Mouse (Mus musculus) small intestine, adult 2 months (tissue): ENCODE measurements around the gene Samd4b. TPM values are rescaled to one million over a fixed set of nuclear protein-coding genes. Genes with fewer than 3 reads are reported as not detected.

Experiments used
- H3K27ac ChIP-seq: fragments of 200-500 bp; 2 replicates; pipeline ENCODE4 v1.5.1; 2012; ENCODE audit warnings: low read depth, low read length, control low read depth, inconsistent platforms; ENCODE audit not compliant: insufficient read depth
- H3K27me3 ChIP-seq: fragments of 200-500 bp; 2 replicates; pipeline ENCODE4 v1.6.1; 2012; ENCODE audit warnings: mild to moderate bottlenecking, moderate library complexity, low read length, inconsistent platforms; ENCODE audit not compliant: control insufficient read depth, insufficient read depth
- H3K36me3 ChIP-seq: fragments of 200-500 bp; 2 replicates; pipeline ENCODE4 v1.6.1; 2012; ENCODE audit warnings: mild to moderate bottlenecking, low read length, control low read depth, inconsistent platforms; ENCODE audit not compliant: control insufficient read depth, insufficient read depth
- H3K4me1 ChIP-seq: fragments of 200-500 bp; 2 replicates; pipeline ENCODE4 v1.6.1; 2012; ENCODE audit warnings: low read length, inconsistent platforms, mixed read lengths; ENCODE audit not compliant: control insufficient read depth, insufficient read depth, insufficient read length
- H3K4me3 ChIP-seq: fragments of 200-500 bp; 2 replicates; pipeline ENCODE4 v1.5.1; 2012; ENCODE audit warnings: low read depth, mild to moderate bottlenecking, control low read depth, inconsistent platforms, low read length, moderate library complexity
- CTCF ChIP-seq: fragments of 200-500 bp; IDR thresholded peaks from 2 replicates; pipeline ENCODE4 v1.5.1; 2012; ENCODE audit warnings: low read depth, mild to moderate bottlenecking, control low read depth, inconsistent platforms, low read length, moderate library complexity, mixed read lengths; ENCODE audit not compliant: insufficient replicate concordance, insufficient read length; ENCODE audit errors: extremely low read depth
- POLR2A ChIP-seq: fragments of 200-500 bp; IDR thresholded peaks from 2 replicates; pipeline ENCODE4 v1.6.1; 2012; ENCODE audit warnings: low read depth, mild to moderate bottlenecking, control low read depth, inconsistent platforms, low read length, moderate library complexity
- WGBS: fragments of 180-500 bp; shearing (Covaris S2); methylation state at CpG from one replicate; pipeline ENCODE4 v1.1.7; 2018; 5-methylcytosine and 5-hydroxymethylcytosine counted together
- polyA plus RNA-seq: library from polyadenylated mRNA; depleted of rRNA; stranded (reverse); fragments of >200 nt; gene quantifications from 2 replicates; pipeline ENCODE4 v1.2.3, GENCODE M21; 2012

The Samd4b gene
- polyA plus RNA-seq, 1 experiment: 82.0 TPM

DNA sequence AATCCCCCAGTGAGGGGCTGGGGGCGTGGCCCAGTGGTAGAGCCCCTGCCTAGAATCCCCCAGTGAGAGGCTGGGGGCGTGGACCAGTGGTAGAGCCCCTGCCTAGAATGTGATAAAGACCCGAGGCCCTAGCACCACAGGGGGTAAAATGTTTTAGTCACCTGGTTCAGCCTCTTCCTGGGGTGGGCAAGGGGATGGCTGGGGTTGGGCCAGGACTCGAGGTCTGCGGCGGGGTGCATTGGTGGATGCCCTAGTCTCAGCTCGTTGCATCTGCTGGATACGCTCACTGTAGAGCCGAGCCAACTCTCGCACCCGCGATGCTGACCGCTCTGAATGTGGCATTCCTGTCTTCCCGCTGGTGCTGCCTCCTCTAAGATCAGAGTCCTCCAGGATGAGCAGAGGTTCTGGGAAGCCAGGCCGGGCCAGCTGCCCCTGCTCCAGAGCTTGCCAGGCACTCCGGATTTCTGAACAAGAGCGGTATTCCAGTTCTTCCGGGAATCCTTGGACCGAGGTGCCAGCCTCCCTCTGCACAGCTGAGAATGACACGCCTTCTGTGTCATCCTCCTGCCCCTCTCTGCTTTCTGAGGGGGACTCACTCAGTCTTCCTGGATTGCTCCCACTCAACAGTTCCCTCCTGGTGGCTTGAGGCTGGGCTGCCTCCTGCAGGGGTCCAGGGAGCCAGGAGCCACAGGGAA, 236.2 kb downstream of the Samd4b start:
- H3K27ac ChIP-seq: no peak overlapping the region

GRCm38 (mm10) chr7:28360291-28360690, 237.7 kb downstream of the Samd4b start:
- peaks cover 15% of the 10 kb centered on the region for H3K36me3 ChIP-seq
- WGBS: 92% methylated on average over 6 of the region's 6 CpGs
- H3K27ac ChIP-seq: no peak overlapping the region
- no peak for TF ChIP-seq CTCF
- no peak for TF ChIP-seq POLR2A
- H3K4me3 ChIP-seq: no peak overlapping the region
- peaks cover 18% of the 10 kb centered on the region for H3K4me1 ChIP-seq
- no peaks in the 10 kb centered on the region for H3K27me3 ChIP-seq

More for the DNA sequence above, 236.2 kb downstream of the Samd4b start:
- TF ChIP-seq POLR2A (no peak), CTCF (no peak)
- H3K36me3 ChIP-seq: peaks cover 15% of the 10 kb centered on the region
- no peak overlapping the region for H3K4me3 ChIP-seq
- no peaks in the 10 kb centered on the region for H3K27me3 ChIP-seq
- 89% methylated on average over 20 of the region's 20 CpGs for WGBS
- H3K4me1 ChIP-seq: peaks cover 18% of the 10 kb centered on the region

DNA sequence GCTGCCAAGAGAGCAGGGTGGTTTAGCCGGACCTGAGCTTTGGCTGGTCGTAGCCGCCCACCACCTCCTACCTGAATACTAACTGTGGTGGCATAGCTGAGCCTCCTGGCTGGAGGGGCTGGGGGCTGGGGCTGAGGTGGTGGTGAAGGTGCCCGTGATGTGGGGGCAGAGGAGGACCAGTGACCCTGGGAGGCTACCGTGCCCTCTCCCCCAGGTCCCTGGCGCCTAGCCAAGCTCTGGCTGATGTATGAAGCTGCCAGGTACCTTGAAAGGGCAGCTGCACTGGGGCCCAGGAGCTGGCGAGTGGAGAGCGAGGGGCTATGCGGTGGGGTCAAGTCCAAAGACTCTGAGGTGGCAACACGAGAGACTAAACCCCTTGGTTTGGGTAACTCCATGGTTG, 238.1 kb downstream of the Samd4b start:
- Histone ChIP-seq H3K27ac (no peak overlapping the region), H3K4me1 (peaks cover 18% of the 10 kb centered on the region), H3K4me3 (no peak overlapping the region), H3K36me3 (peaks cover 14% of the 10 kb centered on the region), H3K27me3 (no peaks in the 10 kb centered on the region)
- WGBS: 87% methylated on average over 10 of the region's 10 CpGs
- TF ChIP-seq CTCF: no peak
- no peak for TF ChIP-seq POLR2A

DNA sequence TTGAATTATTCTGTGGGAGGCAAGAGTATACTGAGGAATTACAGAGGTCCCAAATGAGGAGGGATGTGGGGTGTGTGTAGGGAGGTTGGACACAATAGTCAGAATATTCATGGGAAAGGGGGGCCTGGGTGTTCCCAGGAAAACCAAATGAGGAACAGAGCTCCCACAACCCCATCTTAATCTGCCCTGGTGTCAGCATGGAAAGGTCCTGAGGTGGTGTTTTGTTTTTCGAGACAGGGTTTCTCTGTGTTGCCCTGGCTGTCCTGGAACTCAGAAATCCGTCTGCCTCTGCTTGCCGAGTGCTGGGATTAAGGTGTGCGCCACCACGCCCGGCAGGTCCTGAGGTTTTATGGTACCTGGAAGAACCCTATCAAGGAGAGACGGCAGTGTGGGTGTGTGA, 239.5 kb downstream of the Samd4b start:
- Histone ChIP-seq H3K36me3 (peaks cover 13% of the 10 kb centered on the region), H3K4me3 (no peak overlapping the region), H3K27ac (peak overlapping the region; percentile 69), H3K27me3 (no peaks in the 10 kb centered on the region), H3K4me1 (peaks cover 22% of the 10 kb centered on the region)
- TF ChIP-seq POLR2A (no peak), CTCF (no peak)
- WGBS: 20% methylated on average over 7 of the region's 7 CpGs

- H3K27me3 ChIP-seq: no peaks in the 10 kb centered on the region
- H3K36me3 ChIP-seq: peaks cover 18% of the 10 kb centered on the region
- H3K27ac ChIP-seq: peak overlapping the region; percentile 69
- no peak overlapping the region for H3K4me3 ChIP-seq
- peaks cover 22% of the 10 kb centered on the region for H3K4me1 ChIP-seq
- 9% methylated on average over 5 of the region's 5 CpGs for WGBS
- no peak for TF ChIP-seq CTCF
- TF ChIP-seq POLR2A: no peak
These were observed 240.0 kb downstream of the Samd4b start for GRCm38 (mm10) chr7:28357984-28358383.

DNA sequence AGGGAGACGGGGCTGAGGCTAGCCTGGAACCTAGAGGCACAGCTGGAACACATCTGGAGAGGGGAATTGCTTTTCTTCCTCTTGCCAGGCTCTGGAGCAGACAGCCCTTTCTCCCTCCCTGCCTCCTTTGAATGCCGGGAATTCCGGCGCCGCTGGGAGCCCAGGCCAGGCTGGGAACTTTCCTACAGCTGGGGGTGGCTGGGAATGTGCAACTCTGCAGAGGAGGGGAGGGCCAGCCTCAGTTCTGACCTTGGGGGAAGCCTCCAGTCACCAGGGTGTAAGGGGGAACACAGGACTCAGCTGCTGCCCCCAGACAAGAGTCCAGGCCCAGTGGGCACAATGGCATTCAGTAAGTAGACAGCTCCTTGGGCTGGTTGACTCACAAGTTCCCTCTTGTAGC, 241.0 kb downstream of the Samd4b start:
- Histone ChIP-seq H3K27me3 (no peaks in the 10 kb centered on the region), H3K27ac (peak overlapping the region; percentile 69), H3K4me3 (no peak overlapping the region), H3K4me1 (peaks cover 22% of the 10 kb centered on the region), H3K36me3 (peaks cover 24% of the 10 kb centered on the region)
- TF ChIP-seq POLR2A (no peak), CTCF (no peak)
- WGBS: 31% methylated on average over 5 of the region's 5 CpGs

DNA sequence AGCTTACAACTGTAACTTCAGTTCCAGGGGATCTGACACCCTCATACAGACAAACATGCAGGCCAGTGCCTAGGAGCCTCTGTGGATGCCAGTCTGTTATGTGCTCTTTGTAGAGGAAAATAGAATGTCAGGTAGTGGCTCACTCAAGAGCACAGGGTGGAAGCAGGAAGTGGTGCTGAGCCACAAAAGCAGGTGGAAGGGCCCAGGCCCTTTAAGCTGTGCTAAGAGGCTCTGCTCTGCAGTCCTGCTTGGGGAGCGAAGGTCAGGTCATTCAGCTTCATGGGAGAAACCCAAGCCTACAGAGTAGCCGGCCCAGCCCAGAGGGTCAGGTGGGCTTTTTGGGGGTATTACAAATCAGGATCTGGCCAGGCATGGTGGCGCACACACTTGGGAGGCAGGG, 242.7 kb downstream of the Samd4b start:
- 71% methylated on average over 3 of the region's 3 CpGs for WGBS

More for the DNA sequence above, 242.7 kb downstream of the Samd4b start:
- peaks cover 25% of the 10 kb centered on the region for H3K4me1 ChIP-seq
- H3K4me3 ChIP-seq: no peak overlapping the region
- no peaks in the 10 kb centered on the region for H3K27me3 ChIP-seq
- TF ChIP-seq CTCF: no peak
- TF ChIP-seq POLR2A: no peak
- H3K27ac ChIP-seq: no peak overlapping the region
- H3K36me3 ChIP-seq: peaks cover 21% of the 10 kb centered on the region
